Mouse (Mus musculus) Muller cell, postnatal 12 days (primary cell): Measurements from ENCODE around the gene Acap1.
"Not testable (repeated sequence)": the region's sequence is repeated elsewhere in the genome, so short reads cannot be mapped to it uniquely, and the experiment has no call there.

Experiments used
- DNase-seq: peaks from one replicate; pipeline ENCODE4 v3.0.0-alpha.2; 2015; ENCODE audit errors: inconsistent ontology term

Gene Acap1

GRCm38 (mm10) chr11:69876867-69877266, 18.5 kb downstream of the Acap1 start:
- peak; percentile 85 for DNase-seq

GRCm38 (mm10) chr11:69876186-69876585, 19.2 kb downstream of the Acap1 start:
- DNase-seq: peak; percentile 65

- DNase-seq: no peak
These were observed 22.9 kb downstream of the Acap1 start for GRCm38 (mm10) chr11:69872451-69872850.

GRCm38 (mm10) chr11:69871822-69872221, 23.5 kb downstream of the Acap1 start:
- no peak for DNase-seq

- no peak for DNase-seq
These were observed 24.9 kb downstream of the Acap1 start for GRCm38 (mm10) chr11:69870289-69871069.

- DNase-seq: no peak
These were observed 28.0 kb downstream of the Acap1 start for GRCm38 (mm10) chr11:69867335-69867734.

GRCm38 (mm10) chr11:69865561-69865960, 29.8 kb downstream of the Acap1 start:
- DNase-seq: no peak

- no peak for DNase-seq
These were observed 31.0 kb downstream of the Acap1 start for GRCm38 (mm10) chr11:69864138-69864860.

GRCm38 (mm10) chr11:69863729-69864128, 31.6 kb downstream of the Acap1 start:
- DNase-seq: not testable (repeated sequence)

GRCm38 (mm10) chr11:69858113-69858998, 37.0 kb downstream of the Acap1 start, which contains the start of gene Tnk1:
Gene Tnk1, minus strand, starts transcription at chr11:69858730.
- DNase-seq: no peak

- DNase-seq: peak; percentile 22
These were observed 40.0 kb downstream of the Acap1 start for GRCm38 (mm10) chr11:69855347-69855746.

- DNase-seq: no peak
These were observed 40.7 kb downstream of the Acap1 start for GRCm38 (mm10) chr11:69854680-69855079.

- DNase-seq: no peak
These were observed 41.3 kb downstream of the Acap1 start for GRCm38 (mm10) chr11:69853994-69854393.

- no peak for DNase-seq
These were observed 44.6 kb downstream of the Acap1 start for GRCm38 (mm10) chr11:69850754-69851153.

GRCm38 (mm10) chr11:69849884-69850283, 45.5 kb downstream of the Acap1 start:
- no peak for DNase-seq

GRCm38 (mm10) chr11:69849128-69849527, 46.2 kb downstream of the Acap1 start:
- DNase-seq: no peak

- no peak for DNase-seq
These were observed 47.3 kb downstream of the Acap1 start for GRCm38 (mm10) chr11:69848021-69848420.

- DNase-seq: peak; percentile 42
These were observed 48.3 kb downstream of the Acap1 start for GRCm38 (mm10) chr11:69846738-69847688.

GRCm38 (mm10) chr11:69846198-69846680, 49.1 kb downstream of the Acap1 start, which contains the start of gene Plscr3:
Gene Plscr3, plus strand, starts transcription at chr11:69846376.
- peak; percentile 95 for DNase-seq

GRCm38 (mm10) chr11:69838714-69839104, 56.6 kb downstream of the Acap1 start:
- DNase-seq: no peak
